Mouse (Mus musculus) myocyte (in vitro differentiated cells): ENCODE results near the gene Mmrn2.

Source experiments
- E2F4 ChIP-seq: IDR thresholded peaks from one replicate; pipeline ENCODE4 v1.6.1; 2011; ENCODE audit warnings: mild to moderate bottlenecking, control low read depth, moderate library complexity; ENCODE audit not compliant: insufficient read depth
- MAX ChIP-seq: IDR thresholded peaks from one replicate; pipeline ENCODE4 v1.6.1; 2011; ENCODE audit warnings: low read depth, mild to moderate bottlenecking, control low read depth
- POLR2A ChIP-seq: IDR thresholded peaks from one replicate; pipeline ENCODE4 v1.6.1; 2011; ENCODE audit warnings: low read depth, mild to moderate bottlenecking, control low read depth, moderate library complexity; ENCODE audit not compliant: insufficient read length
- TCF12 ChIP-seq: IDR thresholded peaks from one replicate; pipeline ENCODE4 v1.6.1; 2011; ENCODE audit warnings: mild to moderate bottlenecking, control low read depth; ENCODE audit not compliant: poor library complexity, insufficient read depth, severe bottlenecking
- TCF3 ChIP-seq: IDR thresholded peaks from one replicate; pipeline ENCODE4 v1.6.1; 2011; ENCODE audit warnings: low read depth, control low read depth; ENCODE audit not compliant: insufficient read length
- USF1 ChIP-seq: IDR thresholded peaks from one replicate; pipeline ENCODE4 v1.6.1; 2011; ENCODE audit warnings: low read depth, mild to moderate bottlenecking, control low read depth, moderate library complexity

GRCm38 (mm10) chr14:34375415-34375904, at the start of gene Mmrn2:
- TF ChIP-seq TCF12, result no peak
- no peak for TF ChIP-seq TCF3
- TF ChIP-seq POLR2A, result no peak
- TF ChIP-seq MAX, result no peak
- no peak for TF ChIP-seq USF1
- TF ChIP-seq E2F4, result no peak
